Mouse (Mus musculus) megakaryocyte, embryonic 14.5 days (primary cell): ENCODE results near the gene Nr6a1.

Experiments used
- FLI1 ChIP-seq: IDR thresholded peaks from 2 replicates; pipeline ENCODE4 v1.6.1; 2012; ENCODE audit warnings: low read length, inconsistent platforms, mixed read lengths
- GATA1 ChIP-seq: IDR thresholded peaks from 3 replicates; pipeline ENCODE4 v1.6.1; 2012; ENCODE audit warnings: mixed read lengths, low read length, inconsistent platforms, borderline replicate concordance

GRCm38 (mm10) chr2:38725427-38725826 lies 202.1 kb downstream of the Nr6a1 start:
- TF ChIP-seq FLI1 (no peak), GATA1 (no peak)
